Mouse (Mus musculus): ENCODE data around the gene Hsf2bp. TPM values are rescaled to one million over a fixed set of nuclear protein-coding genes. Genes with fewer than 3 reads are reported as not detected.
A peak's percentile ranks its signal among the peaks of the same experiment; 100 is the strongest.

Gene Hsf2bp
- total and polyA plus RNA-seq, 3 experiments, result 0.34 to 1.0 (median 0.75) TPM

- no peak for TF ChIP-seq UBTF (IDR thresholded peaks at IDR 0.05; ENCODE audit: low read depth, low read length)
- no peak for TF ChIP-seq USF1 (IDR thresholded peaks at IDR 0.05; ENCODE audit: low read depth, low read length)
- TF ChIP-seq EP300 (IDR thresholded peaks at IDR 0.05; ENCODE audit: low read length), result peak; percentile 36; the same call in 1 of the 2 replicates
- 0 out of 2 replicates have a peak, but pooled peaks have one; percentile 22 for TF ChIP-seq CHD2 (IDR thresholded peaks at IDR 0.05; ENCODE audit: low read length)
- no peak for TF ChIP-seq MAZ (IDR thresholded peaks at IDR 0.05; ENCODE audit: low read depth, low read length)
- TF ChIP-seq E2F4 (IDR thresholded peaks at IDR 0.05; ENCODE audit: insufficient replicate concordance, low read depth, low read length), result no peak
- no peak for TF ChIP-seq PAX5 (IDR thresholded peaks at IDR 0.05; ENCODE audit: low read length)
Observed at GRCm38 (mm10) chr17:31994132-31994531, 42.0 kb downstream of the Hsf2bp start (continued).

- Histone ChIP-seq H3K4me3 (replicated peaks in 1 of 3; ENCODE audit: low read depth in 2 of 3, low read length in 2 of 3, poor library complexity in 1 of 3) (no peak overlapping the region), H3K27ac (ENCODE audit: insufficient read depth, low read depth) (no peak overlapping the region), H3K9ac (ENCODE audit: insufficient read depth, low read depth) (no peak overlapping the region), H3K36me3 (replicated peaks in 1 of 2; ENCODE audit: control insufficient read depth in 1 of 2, insufficient read depth in 1 of 2, low read length in 1 of 2) (no peaks in the 10 kb centered on the region), H3K79me2 (replicated peaks; ENCODE audit: control insufficient read depth, extremely low read depth, insufficient read depth, poor library complexity, severe bottlenecking) (no peaks in the 10 kb centered on the region), H3K27me3 (replicated peaks) (no peaks in the 10 kb centered on the region), H3K4me2 (ENCODE audit: insufficient read depth, low read depth, poor library complexity, severe bottlenecking) (no peak overlapping the region), H3K4me1 (ENCODE audit: control insufficient read depth in 1 of 2, insufficient read depth in 2 of 2) (peaks cover 7 to 32% of the 10 kb centered on the region in 2 experiments), H3K9me3 (replicated peaks; ENCODE audit: low read length) (no peaks in the 10 kb centered on the region)
- no peak for DNase-seq (ENCODE audit: extremely low read depth)
- dilution Hi-C loops (cut with MboI; ENCODE audit: extremely low pct_ligation_motif_present, extremely low pct_unique_long_range_greater_than_20kb, low sequenced_read_pairs), result no loop called here
- in situ Hi-C loops (cut with MboI; ENCODE audit: low pct_ligation_motif_present, low pct_unique_long_range_greater_than_20kb, low sequenced_read_pairs), result no loop called here
- TF ChIP-seq EP300 (IDR thresholded peaks at IDR 0.05; ENCODE audit: low read length), result no peak
- no peak for TF ChIP-seq MAX (IDR thresholded peaks at IDR 0.05; ENCODE audit: low read length)
- no peak for TF ChIP-seq MAZ (IDR thresholded peaks at IDR 0.05; ENCODE audit: low read depth, low read length)
- TF ChIP-seq ZKSCAN1 (IDR thresholded peaks at IDR 0.05; ENCODE audit: borderline replicate concordance, low read depth, low read length), result no peak
- no peak for TF ChIP-seq CHD2 (IDR thresholded peaks at IDR 0.05; ENCODE audit: low read length)
- TF ChIP-seq MAFK (IDR thresholded peaks at IDR 0.05; ENCODE audit: insufficient replicate concordance, low read length), result no peak
Observed at GRCm38 (mm10) chr17:31993354-31993753, 42.8 kb downstream of the Hsf2bp start.

- H3K9ac ChIP-seq (ENCODE audit: insufficient read depth, low read depth), result no peak overlapping the region
- H3K36me3 ChIP-seq (replicated peaks in 1 of 2; ENCODE audit: control insufficient read depth in 1 of 2, insufficient read depth in 1 of 2, low read length in 1 of 2), result no peaks in the 10 kb centered on the region
- H3K4me3 ChIP-seq (replicated peaks in 1 of 3; ENCODE audit: low read depth in 2 of 3, low read length in 2 of 3, poor library complexity in 1 of 3), result no peak overlapping the region
- H3K27me3 ChIP-seq (replicated peaks), result no peaks in the 10 kb centered on the region
- TF ChIP-seq BHLHE40 (IDR thresholded peaks at IDR 0.05; ENCODE audit: low read depth, low read length), result no peak
- TF ChIP-seq JUN (IDR thresholded peaks at IDR 0.05; ENCODE audit: insufficient read depth, low read depth, low read length), result no peak
- TF ChIP-seq MYC (IDR thresholded peaks at IDR 0.05; ENCODE audit: low read depth, low read length), result no peak
- no peak for TF ChIP-seq MXI1 (IDR thresholded peaks at IDR 0.05; ENCODE audit: low read depth, low read length)
- TF ChIP-seq MAX (IDR thresholded peaks at IDR 0.05; ENCODE audit: low read length), result no peak
- no peak for TF ChIP-seq CTCF (conservative IDR thresholded peaks at IDR 0.05 in 1 of 2, IDR thresholded peaks at IDR 0.05 in 1 of 2; ENCODE audit: low read depth in 2 of 2, low read length in 2 of 2)
- no peak for TF ChIP-seq PAX5 (IDR thresholded peaks at IDR 0.05; ENCODE audit: low read length)
- H3K79me2 ChIP-seq (replicated peaks; ENCODE audit: control insufficient read depth, extremely low read depth, insufficient read depth, poor library complexity, severe bottlenecking), result no peaks in the 10 kb centered on the region
- in situ Hi-C loops (cut with MboI; ENCODE audit: low pct_ligation_motif_present, low pct_unique_long_range_greater_than_20kb, low sequenced_read_pairs), result no loop called here
- DNase-seq (ENCODE audit: extremely low read depth), result no peak
- peaks cover 7 to 32% of the 10 kb centered on the region in 2 experiments for H3K4me1 ChIP-seq (ENCODE audit: control insufficient read depth in 1 of 2, insufficient read depth in 2 of 2)
- H3K27ac ChIP-seq (ENCODE audit: insufficient read depth, low read depth), result no peak overlapping the region
- dilution Hi-C loops (cut with MboI; ENCODE audit: extremely low pct_ligation_motif_present, extremely low pct_unique_long_range_greater_than_20kb, low sequenced_read_pairs), result no loop called here
- H3K4me2 ChIP-seq (ENCODE audit: insufficient read depth, low read depth, poor library complexity, severe bottlenecking), result no peak overlapping the region
- H3K9me3 ChIP-seq (replicated peaks; ENCODE audit: low read length), result no peaks in the 10 kb centered on the region
Observed at GRCm38 (mm10) chr17:31992004-31992403, 44.1 kb downstream of the Hsf2bp start.

Measured in CH12.LX (cell line).